Comparison of ENCODE assay signal across 7 mouse cellular contexts in genomic region chr13:23429771-23430380, GRCm38 (mm10). TPM values are rescaled to one million over a fixed set of nuclear protein-coding genes. Genes with fewer than 3 reads are reported as not detected.
A peak's percentile ranks its signal among the peaks of the same experiment; 100 is the strongest.
DNase-seq lines count a peak whose midpoint lies in the region; ATAC-seq lines count a peak whose summit lies in the region.

No protein-coding gene starts in this region.

- H3K4me2 ChIP-seq in lung, embryonic 16.5 days (ENCODE audit: low read depth, low read length): peak overlapping the region; percentile 77
- peak overlapping the region; percentile 62 for H3K4me2 ChIP-seq in forebrain, embryonic 14.5 days (ENCODE audit: low read length)
- H3K4me2 ChIP-seq in liver, embryonic 12.5 days: peak overlapping the region; percentile 88

- no peaks in the 10 kb centered on the region for H3K9me3 ChIP-seq in lung, embryonic 16.5 days (ENCODE audit: control insufficient read depth, low read length)
- H3K9me3 ChIP-seq in forebrain, embryonic 14.5 days (replicated peaks; ENCODE audit: control insufficient read depth, low read length): no peaks in the 10 kb centered on the region
- no peaks in the 10 kb centered on the region for H3K9me3 ChIP-seq in liver, embryonic 12.5 days (replicated peaks)

- DNase-seq in lung, postnatal 25 days (ENCODE audit: low spot score): no peak
- DNase-seq in forebrain, embryonic 14.5 days (ENCODE audit: low spot score): no peak
- DNase-seq in right cerebral cortex, postnatal 36 days (ENCODE audit: low spot score in 2 of 2): no peak
- no peak for DNase-seq in layer of hippocampus, postnatal 36 days
- DNase-seq in spleen, postnatal 4 days (ENCODE audit: low spot score in 2 of 2): no peak

- no peaks in the 10 kb centered on the region for H3K36me3 ChIP-seq in lung, embryonic 16.5 days (ENCODE audit: control insufficient read depth, insufficient read depth, low read length)
- H3K36me3 ChIP-seq in forebrain, embryonic 14.5 days (ENCODE audit: control insufficient read depth, insufficient read depth, low read length): no peaks in the 10 kb centered on the region
- H3K36me3 ChIP-seq in liver, embryonic 12.5 days: no peaks in the 10 kb centered on the region

- H3K4me1 ChIP-seq in lung, embryonic 16.5 days (replicated peaks; ENCODE audit: control insufficient read depth, insufficient read depth, low read length): peaks cover 7% of the 10 kb centered on the region
- peaks cover 4% of the 10 kb centered on the region; the same call in 1 of the 2 replicates for H3K4me1 ChIP-seq in forebrain, embryonic 14.5 days (ENCODE audit: control insufficient read depth, insufficient read depth, low read length)
- H3K4me1 ChIP-seq in liver, embryonic 12.5 days: peaks cover 71% of the 10 kb centered on the region

- H3K9ac ChIP-seq in lung, embryonic 16.5 days (ENCODE audit: low read length): peak overlapping the region; percentile 34
- H3K9ac ChIP-seq in forebrain, embryonic 14.5 days (ENCODE audit: low read length): peak overlapping the region; percentile 73
- H3K9ac ChIP-seq in liver, embryonic 12.5 days: peak overlapping the region; percentile 72

- WGBS in lung, embryonic 16.5 days: 24% methylated on average over 10 of the region's 10 CpGs
- 41% methylated on average over 10 of the region's 10 CpGs for WGBS in forebrain, embryonic 14.5 days
- 31% methylated on average over 10 of the region's 10 CpGs for WGBS in liver, embryonic 12.5 days (ENCODE audit: insufficient replicate concordance)

- H3K27me3 ChIP-seq in lung, embryonic 16.5 days (ENCODE audit: control insufficient read depth, insufficient read depth, low read depth, low read length): no peaks in the 10 kb centered on the region
- H3K27me3 ChIP-seq in forebrain, embryonic 14.5 days (replicated peaks; ENCODE audit: control insufficient read depth, insufficient read depth, low read length): no peaks in the 10 kb centered on the region
- no peaks in the 10 kb centered on the region for H3K27me3 ChIP-seq in liver, embryonic 12.5 days (replicated peaks)

- peak overlapping the region; percentile 57 for H3K4me3 ChIP-seq in lung, embryonic 16.5 days (ENCODE audit: low read length)
- H3K4me3 ChIP-seq in forebrain, embryonic 14.5 days (ENCODE audit: low read depth, low read length): peak overlapping the region; percentile 42
- H3K4me3 ChIP-seq in liver, embryonic 12.5 days: peak overlapping the region; percentile 63

- ATAC-seq in lung, embryonic 16.5 days (ENCODE audit: low read depth): no peak
- ATAC-seq in forebrain, embryonic 14.5 days: no peak
- no peak for ATAC-seq in liver, embryonic 12.5 days

- H3K27ac ChIP-seq in lung, embryonic 16.5 days (ENCODE audit: low read length): no peak overlapping the region
- peak overlapping the region; percentile 83; the same call in 1 of the 2 replicates for H3K27ac ChIP-seq in forebrain, embryonic 14.5 days (ENCODE audit: low read depth, low read length)
- H3K27ac ChIP-seq in liver, embryonic 12.5 days: no peak overlapping the region

RNA-seq across cellular contexts. Expression of gene Abt1, which starts 6.2 kb away (rescaled TPM):
- polyA plus RNA-seq in lung, embryonic 16.5 days (2015; fragmentation: Nextera tagmentation; extraction: Ambion mirVana): 11.8 and 12.3 TPM in 2 replicates
- 12.9 and 13.8 TPM in 2 replicates for polyA plus RNA-seq in forebrain, embryonic 14.5 days (2014; fragmentation: Nextera tagmentation; extraction: Ambion mirVana)
- 8.8 and 9.6 TPM in 2 replicates for polyA plus RNA-seq in liver, embryonic 12.5 days (2016; fragmentation: Nextera tagmentation; extraction: Ambion mirVana)
- 1 to 10 TPM; 7.9 to 8.7 TPM for total RNA-seq in layer of hippocampus, postnatal 36 days (2021)

RNA-seq across cellular contexts. Expression of gene Btn1a1, which starts 35.8 kb away (rescaled TPM):
- 0.06 and 0.10 TPM in 2 replicates for polyA plus RNA-seq in lung, embryonic 16.5 days (2015; fragmentation: Nextera tagmentation; extraction: Ambion mirVana)
- 0.22 TPM in 1 of 2 replicates, not detected in the other for polyA plus RNA-seq in forebrain, embryonic 14.5 days (2014; fragmentation: Nextera tagmentation; extraction: Ambion mirVana)
- 1.9 and 2.5 TPM in 2 replicates for polyA plus RNA-seq in liver, embryonic 12.5 days (2016; fragmentation: Nextera tagmentation; extraction: Ambion mirVana)
- total RNA-seq in layer of hippocampus, postnatal 36 days (2021): not detected

RNA-seq across cellular contexts. Expression of gene Btn2a2, which starts 58.8 kb away (rescaled TPM):
- polyA plus RNA-seq in lung, embryonic 16.5 days (2015; fragmentation: Nextera tagmentation; extraction: Ambion mirVana): 0.20 and 0.28 TPM in 2 replicates
- polyA plus RNA-seq in forebrain, embryonic 14.5 days (2014; fragmentation: Nextera tagmentation; extraction: Ambion mirVana): 0.10 TPM in 1 of 2 replicates, not detected in the other
- polyA plus RNA-seq in liver, embryonic 12.5 days (2016; fragmentation: Nextera tagmentation; extraction: Ambion mirVana): 0.07 TPM in 1 of 2 replicates, not detected in the other
- under 1 TPM; 0.51 to 0.80 TPM for total RNA-seq in layer of hippocampus, postnatal 36 days (2021)
